Mouse (Mus musculus): ENCODE measurements around the gene Arvcf.

Gene Arvcf

DNA sequence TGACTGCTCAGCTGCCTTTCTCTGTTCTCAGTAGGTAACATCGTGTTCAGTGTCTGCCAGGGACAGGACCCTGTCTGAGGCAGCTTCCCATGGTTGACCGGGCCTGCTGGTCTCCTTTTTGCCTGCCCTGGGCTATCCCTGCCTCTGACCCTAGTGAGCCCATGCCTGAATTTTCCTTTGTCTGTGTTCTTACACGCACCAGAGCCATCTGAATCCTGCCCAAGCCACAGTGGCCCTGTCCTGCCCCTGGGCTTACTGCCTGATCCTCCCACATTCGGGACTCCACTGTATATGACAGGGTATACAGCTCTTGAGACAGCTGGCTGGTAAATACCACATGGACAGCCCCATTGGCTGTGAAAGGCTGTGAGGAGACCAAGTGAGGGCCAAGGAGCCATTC, 61.8 kb downstream of the Arvcf start:
- DNase-seq (ENCODE audit: low spot score in 2 of 2), result no peak

DNA sequence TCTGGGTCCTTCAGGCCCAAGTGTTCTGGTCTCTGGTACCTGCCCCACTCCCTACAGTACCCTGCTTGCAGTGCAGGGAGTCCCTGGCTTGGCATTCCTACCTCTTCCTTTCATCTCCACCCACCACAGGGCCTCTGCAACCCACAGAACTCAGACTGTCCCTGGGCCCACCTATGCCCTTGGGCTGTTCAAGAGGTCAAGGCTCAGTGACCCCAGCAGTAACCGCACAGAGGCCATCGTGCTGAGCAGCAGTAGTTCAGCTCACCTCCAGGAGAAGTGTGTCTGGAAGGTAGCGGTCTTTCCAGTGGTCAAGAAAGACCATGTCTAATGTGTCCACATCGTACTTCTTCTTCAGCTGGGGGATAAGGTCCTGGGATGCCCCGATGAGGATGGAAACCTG, 62.4 kb downstream of the Arvcf start:
- DNase-seq (ENCODE audit: low spot score in 2 of 2), result no peak

- DNase-seq (ENCODE audit: low spot score in 2 of 2), result no peak
These were observed 63.2 kb downstream of the Arvcf start for GRCm38 (mm10) chr16:18411026-18411649.

- no peak for DNase-seq (ENCODE audit: low spot score in 2 of 2)
These were observed 64.0 kb downstream of the Arvcf start for GRCm38 (mm10) chr16:18411802-18412476.

GRCm38 (mm10) chr16:18413032-18413816, 65.2 kb downstream of the Arvcf start:
- no peak for DNase-seq (ENCODE audit: low spot score in 2 of 2)

DNA sequence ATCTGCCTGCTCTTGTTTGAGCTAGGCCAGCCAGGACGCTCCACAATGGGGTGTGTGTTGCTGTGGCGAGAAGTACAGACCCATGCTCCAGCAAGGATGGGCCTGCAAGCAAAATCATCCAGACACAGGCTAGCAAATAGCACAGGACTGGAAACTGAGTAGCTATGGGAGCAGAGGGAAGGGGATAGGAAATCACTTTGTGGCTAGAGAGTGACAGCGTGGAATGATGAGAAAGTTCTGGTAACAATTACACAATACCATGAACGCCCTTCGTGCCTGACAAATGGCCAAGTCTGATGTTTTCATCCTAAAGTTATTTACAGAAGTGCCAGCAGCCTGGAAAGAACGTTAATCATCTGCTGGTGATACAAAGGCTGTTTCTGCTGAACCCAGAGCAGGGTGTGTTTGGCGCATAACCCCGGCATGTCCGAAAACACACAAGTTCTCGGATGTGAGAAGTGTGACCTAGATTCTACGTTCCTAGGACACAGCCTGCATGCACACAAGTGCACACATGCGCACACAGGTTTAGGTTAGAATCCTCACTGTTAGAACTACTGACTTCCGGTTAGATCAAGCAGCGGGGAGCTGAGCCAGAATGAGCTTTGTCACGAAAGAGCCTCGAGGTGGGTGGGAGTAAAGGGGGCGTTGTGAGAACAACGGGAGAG, 68.2 kb downstream of the Arvcf start:
- DNase-seq (ENCODE audit: low spot score in 2 of 2), result no peak

- DNase-seq (ENCODE audit: low spot score in 2 of 2), result no peak
These were observed 68.9 kb downstream of the Arvcf start for GRCm38 (mm10) chr16:18416837-18417236.

GRCm38 (mm10) chr16:18417491-18417890, 69.5 kb downstream of the Arvcf start:
- DNase-seq (ENCODE audit: low spot score in 2 of 2), result no peak

DNA sequence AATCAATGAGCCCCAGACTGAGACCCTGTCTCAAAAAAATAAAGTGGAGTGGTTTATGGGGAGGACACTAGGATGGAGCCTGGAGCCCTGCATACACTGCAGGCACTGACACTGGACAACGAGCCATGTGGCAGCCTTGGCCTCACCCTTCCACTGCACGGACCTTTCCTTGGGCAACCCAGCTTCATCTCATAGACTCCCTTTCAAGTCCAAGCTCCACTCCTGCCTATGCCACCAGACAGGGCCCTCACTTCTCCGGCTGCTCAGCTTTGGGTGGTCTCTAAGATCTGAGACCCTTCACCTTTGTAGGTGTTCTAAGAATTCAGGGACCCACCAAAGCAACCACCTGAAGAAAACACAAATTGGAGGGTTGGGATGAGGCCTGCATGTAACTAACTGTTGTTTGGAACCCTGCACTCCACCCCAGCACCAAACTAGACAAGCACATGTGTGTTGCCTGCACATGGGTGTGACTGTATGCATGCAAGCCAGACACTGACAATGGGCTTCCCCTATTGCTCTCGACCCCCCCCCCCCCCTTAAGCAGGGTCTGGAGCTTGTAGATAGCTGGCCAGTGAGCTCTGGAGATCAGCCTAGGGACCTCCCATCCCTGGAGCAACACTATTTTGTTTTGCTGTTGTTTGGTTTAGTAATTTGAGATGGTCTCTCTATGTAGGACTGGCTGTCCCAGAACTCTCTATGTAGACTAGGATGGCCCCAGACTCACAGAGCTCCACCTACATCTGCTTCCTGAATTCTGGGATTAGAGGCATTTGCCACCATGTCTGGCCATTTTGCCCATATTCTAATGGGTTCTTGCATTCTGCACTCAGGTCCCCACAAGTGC, 71.0 kb downstream of the Arvcf start:
- DNase-seq (ENCODE audit: low spot score in 2 of 2), result peak in 1 of 2 experiments; percentile 61

GRCm38 (mm10) chr16:18419603-18420026, 71.6 kb downstream of the Arvcf start:
- no peak for DNase-seq (ENCODE audit: low spot score in 2 of 2)

DNA sequence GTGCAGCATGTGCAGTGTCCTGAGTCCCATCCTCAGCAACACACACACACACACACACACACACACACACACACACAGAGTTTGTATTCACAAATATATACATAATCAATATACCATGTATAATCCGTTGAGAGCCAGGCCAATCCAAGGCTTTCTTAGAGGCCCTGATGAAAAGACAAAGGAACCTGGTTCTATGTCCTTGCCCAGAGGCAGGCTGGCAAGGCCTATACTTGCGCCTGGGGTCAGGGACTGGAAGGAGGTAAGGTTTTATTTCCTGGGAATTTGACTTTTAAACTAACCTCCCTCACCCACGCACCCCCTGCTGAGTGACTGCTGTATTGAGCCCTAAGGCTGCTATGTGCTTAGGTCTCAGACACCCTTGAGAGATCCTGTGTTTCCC, 72.6 kb downstream of the Arvcf start:
- no peak for DNase-seq (ENCODE audit: low spot score in 2 of 2)

GRCm38 (mm10) chr16:18423203-18423914, 75.4 kb downstream of the Arvcf start:
- DNase-seq (ENCODE audit: low spot score in 2 of 2), result no peak

GRCm38 (mm10) chr16:18423915-18424265, 75.9 kb downstream of the Arvcf start:
- no peak for DNase-seq (ENCODE audit: low spot score in 2 of 2)

DNA sequence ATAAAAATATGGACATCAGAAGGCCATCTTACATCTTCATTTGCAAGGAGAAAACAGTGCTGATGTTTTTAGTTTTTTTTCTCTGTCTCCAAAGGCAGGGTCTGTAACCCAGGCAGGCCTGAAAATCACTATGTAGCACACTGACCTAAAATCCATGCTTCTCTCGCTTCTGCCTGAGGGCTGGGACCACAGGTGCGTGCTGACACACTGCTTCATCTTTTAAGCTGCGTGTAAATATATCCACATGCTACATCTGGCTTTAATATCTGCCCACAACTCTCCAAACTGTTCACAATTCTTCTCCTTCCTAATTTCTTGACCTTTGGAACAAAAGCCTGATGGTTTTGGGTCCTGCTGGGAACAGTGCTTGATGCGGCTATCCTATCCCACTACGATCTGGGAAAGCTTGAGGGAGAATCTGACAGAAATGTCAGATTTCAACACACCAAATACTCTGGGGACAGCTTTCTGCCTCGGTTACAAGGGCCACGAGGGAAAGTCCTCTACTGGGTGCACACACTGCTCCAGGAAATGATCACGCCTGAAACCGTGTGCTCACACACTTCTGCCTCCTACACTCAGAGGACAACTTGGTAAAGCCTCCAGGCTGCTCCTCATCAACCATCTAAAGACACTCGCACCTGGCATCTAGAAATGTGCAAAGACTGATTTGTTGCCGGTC, 76.5 kb downstream of the Arvcf start:
- peak in 1 of 2 experiments; percentile 60 for DNase-seq (ENCODE audit: low spot score in 2 of 2)

DNA sequence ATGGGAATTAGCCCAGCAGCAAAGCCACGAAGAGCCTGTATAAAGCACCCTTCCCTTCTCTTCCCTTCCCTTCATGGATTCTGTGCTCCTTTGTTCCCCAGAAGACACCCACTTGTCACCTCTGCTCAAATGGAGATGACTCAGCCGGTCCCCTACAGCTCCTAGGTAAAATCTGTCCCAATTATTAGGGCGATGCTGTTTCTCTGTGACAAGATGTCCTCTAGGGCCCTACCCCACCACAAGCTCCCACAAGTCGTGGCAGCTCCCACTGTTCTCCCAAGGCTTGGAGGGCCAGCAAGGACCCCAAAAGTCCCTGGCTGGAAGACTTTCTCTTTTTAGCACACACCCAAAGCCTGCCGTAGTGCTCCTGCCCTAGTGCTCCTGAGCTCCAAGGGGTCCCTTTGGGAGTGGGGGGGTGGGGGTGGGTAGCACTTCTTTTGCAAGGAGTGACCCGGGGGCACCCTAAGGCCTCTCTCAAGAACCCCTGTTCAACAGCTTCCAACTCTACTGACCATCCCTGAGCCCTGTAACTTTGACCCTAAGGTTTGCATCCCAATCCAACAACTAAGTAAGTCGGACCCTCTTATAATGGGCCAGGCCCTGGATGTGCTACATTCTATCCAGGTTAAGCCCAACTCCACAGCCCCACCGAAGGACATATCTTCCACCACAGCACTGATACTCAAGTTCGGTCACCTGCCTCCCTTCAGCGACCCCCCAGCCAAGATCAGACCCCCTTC, 77.7 kb downstream of the Arvcf start:
- DNase-seq (ENCODE audit: low spot score in 2 of 2), result peak in 1 of 2 experiments; percentile 65

DNA sequence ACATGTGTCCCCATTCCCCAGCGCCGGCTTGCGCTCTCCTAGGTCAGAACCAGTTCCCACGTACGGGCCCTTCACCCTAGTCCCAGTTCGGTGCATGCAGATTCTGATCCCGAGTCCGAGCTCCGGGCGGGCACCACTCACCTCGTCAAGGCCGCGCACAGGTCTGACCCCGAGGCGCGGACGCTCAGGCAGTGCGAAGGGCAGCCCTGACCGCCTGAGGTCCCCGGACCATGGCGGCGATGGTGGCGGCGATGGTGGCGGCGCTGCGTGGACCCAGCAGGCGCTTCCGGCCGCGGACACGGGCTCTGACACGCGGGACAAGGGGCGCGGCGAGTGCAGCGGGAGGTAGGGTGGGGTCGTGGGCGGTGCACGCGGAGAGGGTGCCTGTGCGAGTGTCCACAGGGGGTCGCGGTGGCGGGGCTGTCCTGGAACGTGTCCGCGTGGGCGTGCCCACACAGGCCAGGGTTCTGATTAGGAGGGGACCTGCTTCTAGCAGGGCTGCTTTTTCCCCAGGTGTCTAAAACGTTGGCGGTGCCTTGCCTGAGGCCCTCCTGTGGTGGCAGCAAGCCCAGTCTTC, 78.3 kb downstream of the Arvcf start, which contains the start of gene Txnrd2:
Txnrd2 (plus strand) TSS at position 170 of the 577 bp plus-strand sequence.
- peak; percentile 88 to 93 for DNase-seq (ENCODE audit: low spot score in 2 of 2)

DNA sequence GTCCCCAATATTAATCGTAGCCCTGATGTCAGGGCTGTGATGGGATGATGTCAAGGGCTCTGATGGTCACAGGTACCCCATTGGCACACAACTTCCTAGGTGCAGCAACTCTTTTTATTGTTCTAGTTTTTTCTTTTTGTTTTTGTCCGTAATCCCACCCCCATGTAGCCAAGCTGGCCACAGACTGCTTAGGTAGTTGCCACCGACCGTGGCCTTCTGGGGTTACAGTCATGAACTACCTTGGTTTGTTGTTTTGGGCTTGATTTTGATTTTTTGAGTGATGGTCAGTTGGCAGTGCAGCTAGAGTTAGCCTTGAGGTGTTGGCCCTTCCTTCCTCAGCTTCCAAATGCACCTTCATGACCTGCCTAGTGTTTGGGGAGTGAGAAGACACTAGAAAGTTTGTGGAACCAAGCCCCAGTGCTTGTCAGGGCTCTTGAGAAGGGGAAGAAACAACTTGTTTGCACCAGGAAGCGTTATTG, 78.9 kb downstream of the Arvcf start, which contains the start of gene Comt:
Comt (minus strand) TSS at position 51 of the 479 bp plus-strand sequence.
- peak in 1 of 2 experiments; percentile 61 for DNase-seq (ENCODE audit: low spot score in 2 of 2)

GRCm38 (mm10) chr16:18428011-18428515, 80.1 kb downstream of the Arvcf start:
- DNase-seq (ENCODE audit: low spot score in 2 of 2), result peak in 1 of 2 experiments; percentile 69
